Mouse (Mus musculus) bone marrow macrophage, adult 2 months (primary cell): ENCODE results near the gene Disp2.

Experiments used
- CTCF ChIP-seq: IDR thresholded peaks from 2 replicates; pipeline ENCODE4 v1.5.1; 2012; ENCODE audit warnings: low read depth, mild to moderate bottlenecking, low read length, moderate library complexity
- POLR2A ChIP-seq: IDR thresholded peaks from 2 replicates; pipeline ENCODE4 v1.6.1; 2012; ENCODE audit warnings: mild to moderate bottlenecking, low read depth, low read length, borderline replicate concordance

DNA sequence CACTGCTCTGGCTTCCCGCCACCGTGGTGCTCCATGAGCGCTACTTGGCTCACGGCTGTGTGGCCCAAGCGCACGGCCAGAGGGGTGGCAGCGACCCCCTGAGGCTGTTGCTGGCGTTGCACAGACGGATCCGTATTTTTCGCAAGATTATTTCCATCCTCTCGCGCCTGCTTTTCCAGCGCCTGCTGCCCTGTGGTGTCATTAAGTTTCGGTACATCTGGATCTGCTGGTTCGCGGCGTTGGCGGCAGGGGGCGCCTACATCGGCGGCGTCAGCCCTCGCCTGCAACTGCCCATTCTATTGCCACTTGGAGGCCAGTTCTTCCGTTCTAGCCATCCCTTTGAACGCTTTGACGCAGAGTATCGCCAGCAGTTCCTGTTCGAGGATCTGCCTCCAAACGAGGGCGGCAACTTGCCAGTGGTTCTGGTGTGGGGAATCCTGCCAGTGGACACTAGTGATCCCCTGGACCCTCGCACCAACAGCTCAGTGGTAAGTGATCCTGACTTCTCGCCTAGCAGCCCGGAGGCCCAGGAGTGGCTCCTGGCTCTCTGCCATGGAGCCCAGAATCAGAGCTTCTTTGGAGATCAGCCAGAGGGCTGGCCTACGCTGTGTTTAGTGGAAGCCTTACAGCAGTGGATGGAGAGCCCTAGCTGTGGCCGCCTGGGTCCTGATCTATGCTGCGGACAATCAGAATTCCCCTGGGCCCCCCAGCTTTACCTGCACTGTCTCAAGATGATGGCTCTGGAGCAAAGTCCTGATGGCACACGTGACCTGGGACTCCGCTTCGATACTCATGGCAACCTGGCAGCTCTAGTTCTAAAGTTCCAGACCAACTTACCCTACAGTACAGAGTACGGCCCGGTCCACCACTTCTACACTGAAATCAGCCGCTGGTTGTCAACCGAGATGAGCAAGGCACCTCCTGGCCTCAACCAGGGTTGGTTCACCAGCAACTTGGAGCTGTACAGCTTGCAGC is 11.3 kb downstream of the Disp2 start:
- TF ChIP-seq CTCF (0 out of 2 replicates have a peak, but pooled peaks have one; percentile 22), POLR2A (no peak)
